Comparison of ENCODE assay signal across 8 mouse cellular contexts in the genomic region with DNA sequence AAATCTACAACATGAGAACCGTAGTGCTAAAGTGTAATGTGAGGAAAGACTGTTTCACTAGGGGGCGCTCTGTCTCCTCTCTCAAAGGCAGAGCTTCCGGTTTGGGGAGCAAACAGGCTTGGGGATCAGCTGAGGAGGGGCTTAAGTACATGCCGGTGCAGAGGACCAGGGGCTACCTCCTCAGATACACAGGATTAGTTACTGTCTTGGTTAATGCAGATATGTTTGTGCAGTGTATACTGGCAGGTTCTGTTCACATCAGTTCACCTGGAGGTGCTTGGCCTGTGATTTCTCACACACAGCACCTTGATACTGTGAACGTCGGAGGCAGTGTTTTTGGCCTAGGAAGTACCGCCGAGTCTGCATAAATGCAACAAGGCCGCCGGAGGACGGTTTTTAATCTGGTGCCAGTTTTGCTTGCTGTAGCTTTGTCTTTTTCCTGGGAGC. TPM values are rescaled to one million over a fixed set of nuclear protein-coding genes. Genes with fewer than 3 reads are reported as not detected.
A peak's percentile ranks its signal among the peaks of the same experiment; 100 is the strongest.
DNase-seq lines count a peak whose midpoint lies in the region; ATAC-seq and TF ChIP-seq lines count a peak whose summit lies in the region.

No protein-coding gene starts in this region.

- ATAC-seq in kidney, embryonic 14.5 days (ENCODE audit: low FRiP score, low TSS enrichment): 0 out of 2 replicates have a peak, but pooled peaks have one; percentile 46
- peak; percentile 71; the same call in 1 of the 2 replicates for ATAC-seq in limb, embryonic 14.5 days (ENCODE audit: low FRiP score, low read depth)
- ATAC-seq in monocyte, adult 5-6 weeks (replicated peaks; ENCODE audit: insufficient number of reproducible peaks, low FRiP score, low TSS enrichment, poor library complexity, severe bottlenecking): peak; percentile 53; the same call in 1 of the 2 replicates
- no peak for ATAC-seq in stomach, embryonic 15.5 days (ENCODE audit: insufficient read depth, low FRiP score, low read depth)

- H3K27me3 ChIP-seq in heart, embryonic 10.5 days (ENCODE audit: insufficient read depth, poor library complexity, severe bottlenecking): no peaks in the 10 kb centered on the region
- H3K27me3 ChIP-seq in kidney, embryonic 14.5 days (ENCODE audit: control insufficient read depth, insufficient read depth, low read length): no peaks in the 10 kb centered on the region
- H3K27me3 ChIP-seq in limb, embryonic 14.5 days (ENCODE audit: control insufficient read depth, insufficient read depth, low read length): no peaks in the 10 kb centered on the region
- no peaks in the 10 kb centered on the region for H3K27me3 ChIP-seq in stomach, embryonic 15.5 days (replicated peaks)

- no peak for TF ChIP-seq POLR2A in limb, embryonic 14.5 days (IDR thresholded peaks at IDR 0.05; ENCODE audit: borderline replicate concordance, extremely low read depth, insufficient read depth, insufficient read length)

- H3K9me3 ChIP-seq in heart, embryonic 10.5 days: no peaks in the 10 kb centered on the region
- H3K9me3 ChIP-seq in kidney, embryonic 14.5 days (ENCODE audit: control insufficient read depth, low read length): no peaks in the 10 kb centered on the region
- no peaks in the 10 kb centered on the region for H3K9me3 ChIP-seq in limb, embryonic 14.5 days (ENCODE audit: control insufficient read depth, low read length)
- H3K9me3 ChIP-seq in stomach, embryonic 15.5 days: no peaks in the 10 kb centered on the region

- H3K36me3 ChIP-seq in heart, embryonic 10.5 days: no peaks in the 10 kb centered on the region
- H3K36me3 ChIP-seq in kidney, embryonic 14.5 days (ENCODE audit: control insufficient read depth, insufficient read depth, low read length): no peaks in the 10 kb centered on the region
- no peaks in the 10 kb centered on the region for H3K36me3 ChIP-seq in limb, embryonic 14.5 days (ENCODE audit: control insufficient read depth, insufficient read depth, low read length)
- no peaks in the 10 kb centered on the region for H3K36me3 ChIP-seq in stomach, embryonic 15.5 days

- no peak overlapping the region for H3K9ac ChIP-seq in kidney, embryonic 14.5 days (ENCODE audit: low read depth, low read length)
- H3K9ac ChIP-seq in limb, embryonic 14.5 days (ENCODE audit: low read depth, low read length, severe bottlenecking): no peak overlapping the region
- H3K9ac ChIP-seq in stomach, embryonic 15.5 days: no peak overlapping the region

- H3K27ac ChIP-seq in heart, embryonic 10.5 days: peak overlapping the region; percentile 31; the same call in 1 of the 2 replicates
- no peak overlapping the region for H3K27ac ChIP-seq in kidney, embryonic 14.5 days (ENCODE audit: low read depth, low read length)
- 0 out of 2 replicates have a peak overlapping the region, but pooled peaks have one; percentile 1 for H3K27ac ChIP-seq in limb, embryonic 14.5 days (replicated peaks; ENCODE audit: low read depth, low read length)
- H3K27ac ChIP-seq in stomach, embryonic 15.5 days: no peak overlapping the region

- H3K4me1 ChIP-seq in heart, embryonic 10.5 days: 0 out of 2 replicates have a peak, but pooled peaks cover 7% of the 10 kb centered on the region
- no peaks in the 10 kb centered on the region for H3K4me1 ChIP-seq in kidney, embryonic 14.5 days (ENCODE audit: control insufficient read depth, insufficient read depth, low read length)
- no peaks in the 10 kb centered on the region for H3K4me1 ChIP-seq in limb, embryonic 14.5 days (ENCODE audit: control insufficient read depth, insufficient read depth, low read length)
- H3K4me1 ChIP-seq in stomach, embryonic 15.5 days: no peaks in the 10 kb centered on the region

- H3K4me3 ChIP-seq in heart, embryonic 10.5 days: peak overlapping the region; percentile 25; the same call in 1 of the 2 replicates
- H3K4me3 ChIP-seq in kidney, embryonic 14.5 days (ENCODE audit: low read length): peak overlapping the region; percentile 17; the same call in 1 of the 2 replicates
- H3K4me3 ChIP-seq in limb, embryonic 14.5 days (replicated peaks; ENCODE audit: low read length): peak overlapping the region; percentile 12
- no peak overlapping the region for H3K4me3 ChIP-seq in stomach, embryonic 15.5 days (replicated peaks)

- H3K4me2 ChIP-seq in kidney, embryonic 14.5 days (replicated peaks; ENCODE audit: low read depth, low read length): no peak overlapping the region; the same call in 1 of the 2 replicates
- H3K4me2 ChIP-seq in limb, embryonic 14.5 days (replicated peaks; ENCODE audit: low read depth, low read length, severe bottlenecking): peak overlapping the region; percentile 37
- peak overlapping the region; percentile 19; the same call in 1 of the 2 replicates for H3K4me2 ChIP-seq in stomach, embryonic 15.5 days

- 35% methylated on average over 11 of the region's 11 CpGs for WGBS in heart, embryonic 10.5 days
- WGBS in kidney, embryonic 14.5 days: 29% methylated on average over 11 of the region's 11 CpGs
- WGBS in limb, embryonic 14.5 days: 10% methylated on average over 11 of the region's 11 CpGs
- 29% methylated on average over 11 of the region's 11 CpGs for WGBS in stomach, embryonic 15.5 days

- peak; percentile 69 for DNase-seq in 3T3-L1 (ENCODE audit: low read depth, low spot score)
- DNase-seq in adrenal gland, adult 2 months: peak; percentile 58
- DNase-seq in embryo, embryonic 11.5 days (ENCODE audit: low read depth, low spot score): peak; percentile 55
- peak; percentile 78 for DNase-seq in heart, embryonic 10.5 days (ENCODE audit: low spot score)
- peak; percentile 87 for DNase-seq in limb, embryonic 14.5 days (ENCODE audit: low spot score)

RNA-seq across cellular contexts. Expression of a gene that starts 27.5 kb away (rescaled TPM):
- 10 to 100 TPM; 13.9 to 14.0 TPM for total RNA-seq in adrenal gland, adult 2 months (2021)
- 11.1 and 17.8 TPM in 2 replicates for polyA plus RNA-seq in adrenal gland, adult 2 months (2012; rRNA removed)
- polyA plus RNA-seq in heart, embryonic 10.5 days (2016; fragmentation: Nextera tagmentation; extraction: Ambion mirVana): 10.6 and 11.7 TPM in 2 replicates
- polyA plus RNA-seq in kidney, embryonic 14.5 days (2014; fragmentation: Nextera tagmentation; extraction: Ambion mirVana): 9.2 and 16.9 TPM in 2 replicates
- polyA plus RNA-seq in limb, embryonic 14.5 days (2012; rRNA removed): 11.3 and 13.4 TPM in 2 replicates
- 15.5 and 18.2 TPM in 2 replicates for polyA plus RNA-seq in limb, embryonic 14.5 days (2014; fragmentation: Nextera tagmentation; extraction: Ambion mirVana)
- total RNA-seq in monocyte, adult 5-6 weeks (2017): 9.4 to 17.0 TPM (median 10.1 TPM) in 3 replicates
- 11.9 and 13.6 TPM in 2 replicates for polyA plus RNA-seq in stomach, embryonic 15.5 days (2015; fragmentation: Nextera tagmentation; extraction: Ambion mirVana)

RNA-seq across cellular contexts. Expression of a gene that starts 50.3 kb away (rescaled TPM):
- 10 to 100 TPM; 38.3 to 55.1 TPM for total RNA-seq in adrenal gland, adult 2 months (2021)
- 2.1 and 3.4 TPM in 2 replicates for polyA plus RNA-seq in adrenal gland, adult 2 months (2012; rRNA removed)
- polyA plus RNA-seq in heart, embryonic 10.5 days (2016; fragmentation: Nextera tagmentation; extraction: Ambion mirVana): 73.1 and 82.3 TPM in 2 replicates
- polyA plus RNA-seq in kidney, embryonic 14.5 days (2014; fragmentation: Nextera tagmentation; extraction: Ambion mirVana): 73.1 and 98.3 TPM in 2 replicates
- polyA plus RNA-seq in limb, embryonic 14.5 days (2012; rRNA removed): 38.2 and 53.2 TPM in 2 replicates
- polyA plus RNA-seq in limb, embryonic 14.5 days (2014; fragmentation: Nextera tagmentation; extraction: Ambion mirVana): 61.1 TPM in 2 replicates
- 61.7 to 119 TPM (median 75.3 TPM) in 3 replicates for total RNA-seq in monocyte, adult 5-6 weeks (2017)
- 53.7 and 60.1 TPM in 2 replicates for polyA plus RNA-seq in stomach, embryonic 15.5 days (2015; fragmentation: Nextera tagmentation; extraction: Ambion mirVana)

Comparison
In these comparisons a context has a peak if more than half of its experiments do, and no peak if none do; other contexts are left out.
1. H3K27ac ChIP-seq: peak in heart, embryonic 10.5 days (single experiment) and limb, embryonic 14.5 days (single experiment); none in kidney, embryonic 14.5 days (single experiment) and stomach, embryonic 15.5 days (single experiment).
2. Peak in every context shown above with its lines, with median percentiles within 50 percentile points of each other: DNase-seq.